ENCODE assay signal across 8 mouse cellular contexts in the genomic region with DNA sequence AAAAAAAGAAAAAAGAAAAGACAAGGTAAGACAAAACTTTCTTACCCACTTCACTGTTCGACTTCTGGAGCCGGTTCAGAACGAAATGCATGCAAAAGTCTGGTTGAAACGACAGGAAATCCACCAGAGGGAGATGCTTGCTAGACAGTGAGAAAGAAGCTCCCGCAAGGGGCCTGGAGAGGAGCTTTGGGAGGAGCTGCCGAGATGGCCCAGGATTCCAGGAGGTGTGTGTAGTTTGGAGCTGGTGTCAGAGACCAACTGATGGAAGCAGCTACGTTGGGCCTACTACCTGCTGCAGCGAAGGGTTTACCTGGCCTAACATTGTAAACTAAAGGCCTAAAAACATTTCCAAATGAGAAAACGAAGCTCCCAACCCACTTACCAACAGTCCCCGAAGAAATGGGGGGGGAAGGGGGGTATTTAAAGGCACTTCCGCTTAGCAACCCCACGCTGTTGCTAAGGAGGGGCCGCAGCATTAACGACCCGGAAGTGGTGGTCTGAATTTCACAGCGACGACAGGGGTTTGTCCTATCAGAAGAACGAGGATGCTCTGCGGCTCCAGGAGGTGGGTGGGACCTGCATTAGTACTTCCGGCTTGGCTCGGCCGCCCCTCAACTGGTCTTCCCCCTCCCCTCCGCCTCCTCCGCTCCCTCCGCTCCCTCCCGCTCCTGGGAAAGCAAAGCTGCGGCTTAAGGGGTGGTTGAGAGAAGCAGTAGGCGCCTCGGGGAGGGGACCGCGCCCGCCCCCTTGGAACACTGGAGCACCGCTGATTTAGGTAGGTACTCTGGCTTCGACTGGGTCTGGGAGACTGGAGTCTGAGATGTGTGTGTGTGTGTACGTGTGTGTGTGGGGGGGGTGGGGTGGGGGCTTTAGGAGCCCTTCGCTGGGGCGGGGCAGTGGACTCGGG. TPM values are rescaled to one million over a fixed set of nuclear protein-coding genes. Genes with fewer than 3 reads are reported as not detected.
DNase-seq lines count a peak whose midpoint lies in the region; ATAC-seq lines count a peak whose summit lies in the region.

A gene (minus strand): TSS at position 401 of the 907 bp plus-strand sequence.
A gene (plus strand): TSS at position 531 of the 907 bp plus-strand sequence.

- no peaks in the 10 kb centered on the region for H3K9me3 ChIP-seq in forebrain, embryonic 14.5 days (replicated peaks; ENCODE audit: control insufficient read depth, low read length)
- no peaks in the 10 kb centered on the region for H3K9me3 ChIP-seq in neural tube, embryonic 15.5 days (replicated peaks)

- ATAC-seq in forebrain, embryonic 14.5 days: peak; percentile 100
- ATAC-seq in neural tube, embryonic 15.5 days (ENCODE audit: low FRiP score): peak; percentile 99

- H3K9ac ChIP-seq in forebrain, embryonic 14.5 days (ENCODE audit: low read length): peak within 1 kb of the TSS; percentile 80
- H3K9ac ChIP-seq in neural tube, embryonic 15.5 days (replicated peaks): peak within 1 kb of the TSS; percentile 79

- intact Hi-C loops in heart, postnatal 14 days (cut with DNase I): loop anchor here (2.0 to 10.0 kb wide), 2 partner anchors 96 to 176 kb away; no protein-coding TSS in a partner anchor

- peaks cover 5% of the 10 kb centered on the region; the same call in 1 of the 2 replicates for H3K4me1 ChIP-seq in forebrain, embryonic 14.5 days (ENCODE audit: control insufficient read depth, insufficient read depth, low read length)
- peaks cover 18% of the 10 kb centered on the region for H3K4me1 ChIP-seq in neural tube, embryonic 15.5 days

- DNase-seq in ES-CJ7 (ENCODE audit: low read depth, low spot score): peak; percentile 98
- peak; percentile 94 for DNase-seq in cerebellum, adult 11 months
- DNase-seq in forebrain, embryonic 14.5 days (ENCODE audit: low spot score): peak; percentile 99
- DNase-seq in heart, postnatal 14 days: peak; percentile 92 to 93
- peak; percentile 97 for DNase-seq in layer of hippocampus, adult 11-12 months (ENCODE audit: low spot score)
- peak; percentile 97 to 98 for DNase-seq in lung, adult 18-20 months
- DNase-seq in testis, postnatal 14 days (ENCODE audit: low spot score): peak; percentile 97

- peak within 1 kb of the TSS; percentile 81 for H3K4me3 ChIP-seq in forebrain, embryonic 14.5 days (ENCODE audit: low read depth, low read length)
- H3K4me3 ChIP-seq in neural tube, embryonic 15.5 days (replicated peaks): peak within 1 kb of the TSS; percentile 83

- H3K27ac ChIP-seq in forebrain, embryonic 14.5 days (ENCODE audit: low read depth, low read length): peak within 1 kb of the TSS; percentile 80
- H3K27ac ChIP-seq in neural tube, embryonic 15.5 days (replicated peaks): peak within 1 kb of the TSS; percentile 91

- 1% methylated on average over 35 of the region's 38 CpGs for WGBS in forebrain, embryonic 14.5 days
- WGBS in neural tube, embryonic 15.5 days: under 1% methylated on average over 36 of the region's 38 CpGs

- no peaks in the 10 kb centered on the region for H3K27me3 ChIP-seq in forebrain, embryonic 14.5 days (replicated peaks; ENCODE audit: control insufficient read depth, insufficient read depth, low read length)
- H3K27me3 ChIP-seq in neural tube, embryonic 15.5 days (replicated peaks): no peaks in the 10 kb centered on the region

- H3K36me3 ChIP-seq in forebrain, embryonic 14.5 days (ENCODE audit: control insufficient read depth, insufficient read depth, low read length): 0 out of 2 replicates have a peak, but pooled peaks cover 6% of the 10 kb centered on the region
- no peaks in the 10 kb centered on the region for H3K36me3 ChIP-seq in neural tube, embryonic 15.5 days

- peak within 1 kb of the TSS; percentile 83 for H3K4me2 ChIP-seq in forebrain, embryonic 14.5 days (ENCODE audit: low read length)
- peak within 1 kb of the TSS; percentile 79 for H3K4me2 ChIP-seq in neural tube, embryonic 15.5 days

RNA-seq across cellular contexts. Expression of the first gene that starts in this region (rescaled TPM):
- 25.5 and 29.4 TPM in 2 replicates for polyA plus RNA-seq in forebrain, embryonic 14.5 days (2014; fragmentation: Nextera tagmentation; extraction: Ambion mirVana)
- 10 to 100 TPM; 18.9 to 19.0 TPM for total RNA-seq in heart, postnatal 14 days (2021)
- 27.9 and 30.2 TPM in 2 replicates for polyA plus RNA-seq in neural tube, embryonic 15.5 days (2015; fragmentation: Nextera tagmentation; extraction: Ambion mirVana)

RNA-seq across cellular contexts. Expression of the second gene that starts in this region (rescaled TPM):
- polyA plus RNA-seq in forebrain, embryonic 14.5 days (2014; fragmentation: Nextera tagmentation; extraction: Ambion mirVana): 21.1 and 24.2 TPM in 2 replicates
- total RNA-seq in heart, postnatal 14 days (2021): 10 to 100 TPM; 12.4 to 13.7 TPM
- polyA plus RNA-seq in neural tube, embryonic 15.5 days (2015; fragmentation: Nextera tagmentation; extraction: Ambion mirVana): 19.1 and 19.4 TPM in 2 replicates

Comparison
In these comparisons a context has a peak if more than half of its experiments do, and no peak if none do; other contexts are left out.
1. Peak in every context shown above with its lines: DNase-seq, ATAC-seq, H3K4me3 ChIP-seq and H3K27ac ChIP-seq.